Mouse (Mus musculus) liver, embryonic 14.5 days (tissue): Measurements from ENCODE around the gene Ly6g6c.

Experiments used
- CTCF ChIP-seq: IDR thresholded peaks from 2 replicates; pipeline ENCODE4 v1.5.1; 2016; ENCODE audit warnings: antibody characterized with exemption, low read depth, control low read depth
- EP300 ChIP-seq: IDR thresholded peaks from 2 replicates; pipeline ENCODE4 v1.6.1; 2016; ENCODE audit warnings: antibody characterized with exemption, low read depth

GRCm38 (mm10) chr17:35057090-35057489 is 8.1 kb upstream of the Ly6g6c start:
- no peak for TF ChIP-seq CTCF
- TF ChIP-seq EP300 = no peak
